Mouse (Mus musculus): ENCODE data around the gene C9.

The C9 gene

GRCm38 (mm10) chr15:6445135-6445534 lies at the start of gene C9:
TSS of gene C9 (plus strand) at chr15:6445327.
- DNase-seq (ENCODE audit: low spot score in 2 of 2) = no peak

DNA sequence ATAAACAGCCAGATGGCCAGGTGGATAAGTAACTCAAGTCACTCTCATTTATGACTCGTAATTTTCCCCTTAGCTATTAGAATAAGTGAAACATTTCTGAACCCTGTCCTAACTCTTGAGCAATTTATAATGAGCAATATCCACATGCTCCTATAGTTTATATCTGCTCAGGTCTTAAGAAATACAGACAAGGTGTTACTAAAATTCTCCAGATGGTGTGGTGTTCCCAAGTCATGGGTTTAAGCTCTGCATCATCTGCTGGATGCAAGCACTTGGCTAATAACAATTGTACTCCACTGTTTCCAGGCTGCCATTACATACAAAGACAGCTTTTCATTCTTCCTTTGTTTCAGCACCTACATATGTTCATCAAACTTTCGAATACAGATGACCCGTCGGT lies 46.9 kb upstream of the C9 start:
- no peak for DNase-seq (ENCODE audit: low spot score in 2 of 2)

- no peak for DNase-seq (ENCODE audit: low spot score in 2 of 2)
These were observed 46.2 kb upstream of the C9 start for GRCm38 (mm10) chr15:6398881-6399280.

- no peak for DNase-seq (ENCODE audit: low spot score in 2 of 2)
These were observed 45.0 kb upstream of the C9 start for GRCm38 (mm10) chr15:6400115-6400514.

GRCm38 (mm10) chr15:6402433-6402832 lies 42.7 kb upstream of the C9 start:
- no peak for DNase-seq (ENCODE audit: low spot score in 2 of 2)

- no peak for DNase-seq (ENCODE audit: low spot score in 2 of 2)
These were observed 41.0 kb upstream of the C9 start for GRCm38 (mm10) chr15:6404172-6404571.

DNA sequence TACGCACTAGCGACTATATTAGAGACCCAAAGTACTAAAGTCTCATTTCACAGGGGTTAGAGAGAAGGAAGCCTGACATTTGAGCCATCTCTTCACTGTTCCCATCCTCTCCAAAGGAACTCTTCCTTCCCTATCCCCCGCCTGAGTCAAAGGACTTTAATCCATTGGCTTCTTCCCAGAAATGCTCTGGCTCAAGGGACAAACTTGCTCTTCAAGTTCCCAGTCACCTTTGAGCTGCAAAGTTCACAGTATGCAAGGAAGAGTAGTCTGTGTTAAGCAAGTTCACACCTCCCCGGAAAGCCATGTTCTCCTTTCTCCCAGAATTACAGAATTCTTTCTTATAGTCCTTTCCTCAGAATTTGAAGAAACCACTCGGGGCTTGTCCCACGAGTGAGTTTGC lies 38.4 kb upstream of the C9 start:
- no peak for DNase-seq (ENCODE audit: low spot score in 2 of 2)

DNA sequence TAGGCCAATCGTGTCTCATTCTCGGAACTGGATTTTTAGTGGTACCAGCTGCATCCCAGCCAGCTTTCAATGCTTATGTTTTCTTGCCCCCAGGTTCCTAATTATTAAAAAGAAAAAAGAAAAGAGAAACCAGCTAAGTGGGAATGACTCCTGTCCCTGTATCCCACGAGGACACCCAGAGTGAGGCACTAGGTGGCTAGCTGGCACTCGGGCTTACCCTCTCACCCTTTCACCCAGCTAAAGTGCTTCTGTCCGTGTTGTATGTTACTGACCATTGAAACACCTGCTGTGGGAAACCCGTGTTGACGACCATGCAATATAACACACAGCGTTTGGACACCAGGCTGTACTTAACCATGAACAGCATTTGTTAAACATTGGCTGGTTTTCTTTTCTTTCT lies 36.1 kb upstream of the C9 start:
- DNase-seq (ENCODE audit: low spot score in 2 of 2) = no peak

- DNase-seq (ENCODE audit: low spot score in 2 of 2) = no peak
These were observed 35.0 kb upstream of the C9 start for GRCm38 (mm10) chr15:6410161-6410560.

GRCm38 (mm10) chr15:6411334-6411733 lies 33.8 kb upstream of the C9 start:
- no peak for DNase-seq (ENCODE audit: low spot score in 2 of 2)

GRCm38 (mm10) chr15:6415317-6415716 lies 29.8 kb upstream of the C9 start:
- DNase-seq (ENCODE audit: low spot score in 2 of 2) = no peak

DNA sequence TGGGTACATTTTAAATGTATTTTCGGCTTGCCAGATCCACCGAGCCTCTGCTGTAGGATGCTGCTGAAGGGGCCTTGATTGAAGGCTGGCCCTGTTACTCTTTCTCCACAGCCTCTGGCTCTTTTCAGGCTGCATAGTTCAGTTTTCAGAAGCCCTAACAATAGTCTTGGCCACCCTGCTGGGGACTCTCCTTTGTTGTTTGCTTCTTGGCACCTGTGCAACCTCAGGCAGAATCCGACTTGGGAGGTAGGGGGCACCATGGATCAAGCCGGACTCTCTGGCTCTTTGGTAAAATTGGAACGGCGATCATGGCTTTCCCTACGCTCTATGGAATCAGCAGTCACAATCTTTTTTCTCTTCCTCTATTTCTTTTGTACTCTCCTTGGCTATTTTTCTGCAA lies 13.3 kb upstream of the C9 start:
- no peak for DNase-seq (ENCODE audit: low spot score in 2 of 2)

- DNase-seq (ENCODE audit: low spot score in 2 of 2) = no peak
These were observed 12.7 kb upstream of the C9 start for GRCm38 (mm10) chr15:6432411-6432810.

- DNase-seq (ENCODE audit: low spot score in 2 of 2) = no peak
These were observed 9.8 kb upstream of the C9 start for GRCm38 (mm10) chr15:6435281-6435680.

DNA sequence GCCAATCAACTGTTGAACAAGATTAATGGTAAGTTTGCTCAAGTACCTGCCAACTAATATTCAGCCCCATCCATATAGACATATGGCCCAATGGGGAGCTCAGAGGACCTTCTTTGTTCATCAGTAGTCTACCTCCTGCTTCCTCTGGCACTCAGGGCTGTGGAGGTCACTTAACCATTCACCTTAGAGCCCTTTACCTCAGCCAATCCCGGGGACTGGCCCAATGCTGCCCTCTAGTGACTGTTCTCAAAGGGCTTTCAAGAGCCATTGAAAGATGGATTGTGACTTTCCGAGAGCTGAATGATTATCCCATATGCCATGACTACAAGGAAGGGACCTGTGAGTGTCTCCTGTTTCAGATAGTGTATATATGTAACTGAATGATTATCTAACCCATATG lies 9.4 kb upstream of the C9 start:
- peak in 1 of 2 experiments; percentile 24 for DNase-seq (ENCODE audit: low spot score in 2 of 2)

DNA sequence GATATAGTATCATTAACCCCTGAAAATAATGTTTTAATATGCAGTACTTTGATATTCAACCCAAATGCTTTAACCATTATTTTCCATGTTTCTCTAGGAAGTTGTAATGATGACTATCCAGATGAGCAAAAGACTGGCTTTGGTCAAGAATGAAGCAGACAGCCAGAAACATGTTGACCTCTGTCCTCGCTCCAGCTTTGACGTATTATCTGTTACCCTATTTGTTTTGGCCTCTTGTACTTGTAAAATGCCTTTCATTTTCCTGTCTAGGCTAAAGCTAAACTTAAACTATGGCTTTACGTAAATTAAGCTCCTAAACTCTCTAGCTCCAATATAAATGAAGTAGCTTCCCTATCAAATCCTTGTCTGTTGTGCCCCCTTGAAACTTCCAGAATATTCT lies 6.4 kb upstream of the C9 start:
- DNase-seq (ENCODE audit: low spot score in 2 of 2) = no peak

DNA sequence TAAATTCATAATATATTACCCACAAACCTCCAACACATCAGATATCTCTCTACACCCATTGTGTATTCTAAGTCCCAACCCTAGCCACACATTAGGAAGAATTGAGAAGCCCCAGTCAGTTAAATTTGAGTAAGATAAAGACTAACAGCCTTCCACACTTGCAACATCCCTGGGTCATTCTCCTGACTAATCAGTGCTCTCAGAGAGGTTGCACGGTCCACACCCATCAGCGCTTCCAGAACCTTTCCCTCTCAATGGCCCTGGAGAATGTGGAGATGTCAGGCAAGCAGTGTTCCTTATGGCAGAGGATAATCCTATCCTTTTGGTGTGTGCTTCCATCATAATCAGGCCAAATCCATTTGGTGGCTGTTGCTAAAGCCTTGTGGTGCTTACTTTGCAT lies 675 bp upstream of the C9 start:
- no peak for DNase-seq (ENCODE audit: low spot score in 2 of 2)

GRCm38 (mm10) chr15:6446181-6446580 lies 1.1 kb downstream of the C9 start:
- no peak for DNase-seq (ENCODE audit: low spot score in 2 of 2)

DNA sequence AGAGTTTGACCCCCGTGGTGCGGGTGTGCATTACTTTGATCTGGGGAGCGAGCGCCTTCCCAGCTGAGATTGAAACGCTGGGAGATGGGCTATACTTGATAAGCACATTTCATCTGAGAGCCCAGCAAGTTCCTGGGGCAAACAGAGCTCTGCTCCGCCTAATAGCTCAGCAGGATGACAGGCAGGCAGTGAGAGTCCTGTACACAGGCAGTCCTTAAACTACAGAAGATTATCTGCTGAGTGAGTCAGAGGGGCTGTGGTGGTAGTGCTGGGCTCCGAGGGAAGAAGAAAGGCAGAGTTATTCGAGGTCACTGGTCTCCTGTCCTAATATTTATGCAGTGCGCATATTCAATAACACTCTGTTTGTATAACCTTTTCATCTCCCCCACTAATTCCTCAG lies 3.8 kb downstream of the C9 start:
- DNase-seq (ENCODE audit: low spot score in 2 of 2) = no peak

DNA sequence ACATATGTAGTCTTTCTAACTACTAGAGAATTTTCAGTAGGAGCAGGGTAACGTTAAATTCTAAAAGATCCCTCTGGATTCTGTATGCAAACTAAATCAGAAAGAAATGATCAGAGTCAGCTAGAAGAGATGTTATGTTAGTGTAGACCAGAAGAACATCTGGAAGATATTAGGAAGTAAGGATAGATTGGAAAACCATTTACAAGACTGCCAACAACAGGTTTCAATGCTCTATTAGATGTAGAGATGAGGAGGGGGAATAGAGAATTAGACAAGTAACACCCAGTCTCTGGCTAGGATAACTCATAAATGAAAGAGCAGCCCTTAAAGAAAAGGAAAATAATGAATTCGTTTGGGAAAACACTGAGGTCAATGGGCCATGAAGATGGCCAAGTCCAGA lies 9.3 kb downstream of the C9 start:
- DNase-seq (ENCODE audit: low spot score in 2 of 2) = no peak

- no peak for DNase-seq (ENCODE audit: low spot score in 2 of 2)
These were observed 16.3 kb downstream of the C9 start for GRCm38 (mm10) chr15:6461381-6461780.

DNA sequence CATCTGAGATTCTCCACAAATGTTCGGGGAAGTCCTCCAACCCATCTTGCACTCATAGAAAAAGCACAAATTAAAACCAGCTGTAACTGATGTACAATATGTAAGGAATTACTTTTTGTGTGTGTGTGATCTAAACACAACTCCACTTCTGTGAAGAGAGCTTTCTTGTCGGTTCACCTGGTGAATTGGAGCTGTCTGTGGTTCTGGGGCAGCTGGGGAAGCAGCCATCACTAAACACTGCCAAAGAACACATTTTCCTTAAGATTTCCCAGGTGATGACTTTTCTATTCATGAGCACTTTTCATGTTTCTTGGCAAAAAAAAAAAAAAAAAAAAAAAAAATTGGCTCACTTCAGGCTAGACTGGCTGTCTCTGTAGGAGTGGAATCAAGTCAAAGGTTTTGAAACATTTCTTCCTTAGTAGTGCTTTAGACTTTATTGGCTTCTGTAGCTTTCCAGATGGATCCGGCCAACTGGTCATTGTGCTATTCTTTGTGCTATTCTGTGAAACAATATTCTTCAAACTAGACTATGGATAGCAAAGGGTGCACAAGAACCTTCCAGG lies 18.3 kb downstream of the C9 start:
- DNase-seq (ENCODE audit: low spot score in 2 of 2) = no peak

- no peak for DNase-seq (ENCODE audit: low spot score in 2 of 2)
These were observed 21.9 kb downstream of the C9 start for GRCm38 (mm10) chr15:6466995-6467394.

DNA sequence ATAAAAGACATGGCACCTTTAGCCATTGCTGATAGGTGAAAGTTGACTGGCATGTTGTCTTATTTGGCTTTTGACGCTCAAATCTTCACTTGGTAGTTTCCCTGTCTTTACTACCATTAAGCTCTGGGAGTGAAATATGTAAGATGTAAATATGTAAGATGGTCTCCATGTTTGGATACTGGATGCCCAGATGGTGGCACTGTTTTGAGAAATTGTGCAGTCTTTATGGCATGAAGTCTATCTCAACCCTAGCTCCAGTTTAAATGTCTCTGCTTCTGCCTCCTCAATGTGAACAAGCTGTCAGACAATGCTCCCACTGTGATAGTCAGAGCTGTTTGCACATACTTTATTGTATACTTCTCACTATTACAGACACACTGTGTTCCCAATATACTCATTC lies 23.7 kb downstream of the C9 start:
- no peak for DNase-seq (ENCODE audit: low spot score in 2 of 2)

DNA sequence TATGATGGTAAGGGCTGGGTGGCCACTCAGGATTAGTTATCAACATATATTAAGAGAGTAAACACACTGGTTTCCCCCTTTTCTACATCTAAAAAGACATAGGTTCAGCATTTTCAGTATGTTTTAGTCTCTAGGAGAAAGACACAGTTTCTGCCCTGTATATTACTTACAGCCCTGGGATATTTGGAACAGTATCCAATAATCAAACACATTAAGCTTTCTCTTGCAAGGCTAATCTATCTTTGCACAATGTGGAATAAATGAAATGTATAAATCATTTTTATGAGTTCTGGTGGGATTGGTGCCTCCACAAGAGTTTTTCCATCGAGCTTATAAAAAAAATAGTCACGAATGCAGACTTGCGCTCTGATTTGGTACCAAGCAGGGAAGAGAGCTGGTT lies 24.3 kb downstream of the C9 start:
- DNase-seq (ENCODE audit: low spot score in 2 of 2) = no peak
